Mouse (Mus musculus): ENCODE data around the gene Nudt17.
"Not testable (repeated sequence)": the region's sequence is repeated elsewhere in the genome, so short reads cannot be mapped to it uniquely, and the experiment has no call there.

Gene Nudt17

DNA sequence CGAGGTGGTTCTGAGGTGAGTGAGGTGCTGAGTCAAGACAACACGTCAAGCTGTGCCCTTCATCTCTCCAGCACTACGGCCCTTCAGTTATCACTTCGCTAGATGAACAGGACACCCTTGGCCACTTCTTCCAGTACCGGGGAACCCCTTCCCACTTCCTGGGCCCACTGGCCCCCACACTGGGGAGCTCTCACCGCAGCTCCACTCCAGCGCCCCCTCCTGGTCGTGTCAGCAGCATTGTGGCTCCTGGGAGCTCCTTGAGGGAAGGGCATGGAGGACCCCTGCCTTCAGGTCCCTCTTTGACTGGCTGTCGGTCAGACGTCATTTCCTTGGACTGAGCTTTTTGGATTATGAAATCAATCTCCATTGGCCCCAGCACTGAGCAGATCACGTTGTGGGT lies 3.6 kb downstream of the Nudt17 start:
- DNase-seq (ENCODE audit: low spot score in 2 of 2) = no peak

DNA sequence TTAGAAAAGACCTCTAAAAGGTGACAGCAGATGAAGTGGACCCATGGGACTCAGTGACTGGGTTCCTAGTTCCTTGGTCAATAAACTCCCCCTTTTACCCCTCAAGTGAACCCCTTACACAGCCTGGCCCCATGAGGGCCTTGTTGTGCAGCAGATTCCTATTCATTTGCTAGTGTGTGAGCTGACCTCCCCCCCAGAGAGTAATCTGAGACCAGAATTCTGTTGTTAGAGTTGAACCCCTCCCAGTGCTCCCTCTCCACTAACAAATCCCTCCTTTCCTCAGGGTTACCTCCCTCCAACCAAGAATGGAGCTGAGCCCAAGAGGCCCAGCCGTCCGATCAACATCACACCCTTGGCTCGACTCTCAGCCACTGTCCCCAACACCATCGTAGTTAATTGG lies 7.4 kb downstream of the Nudt17 start:
- DNase-seq (ENCODE audit: low spot score in 2 of 2) = no peak

DNA sequence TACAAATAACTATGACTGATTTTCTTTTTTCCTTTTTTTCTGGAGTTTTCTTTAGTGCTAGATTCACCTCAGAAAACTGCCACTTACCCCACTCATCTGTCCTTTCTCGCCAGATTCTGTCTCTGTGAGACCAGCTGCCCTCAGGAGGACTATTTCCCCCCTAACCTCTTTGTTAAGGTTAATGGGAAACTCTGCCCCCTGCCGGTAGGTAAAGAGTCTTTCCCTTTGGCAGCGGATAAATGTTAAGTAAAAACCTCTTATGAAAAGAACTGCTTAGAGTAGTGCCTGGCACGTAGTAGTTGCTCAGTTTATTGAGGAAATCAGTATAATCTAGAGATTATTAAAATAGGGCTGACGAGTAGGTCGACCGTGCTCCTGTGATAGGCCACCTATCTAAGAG lies 8.0 kb downstream of the Nudt17 start:
- no peak for DNase-seq (ENCODE audit: low spot score in 2 of 2)

GRCm38 (mm10) chr3:96698993-96699690 lies 9.2 kb downstream of the Nudt17 start:
- no peak for DNase-seq (ENCODE audit: low spot score in 2 of 2)

DNA sequence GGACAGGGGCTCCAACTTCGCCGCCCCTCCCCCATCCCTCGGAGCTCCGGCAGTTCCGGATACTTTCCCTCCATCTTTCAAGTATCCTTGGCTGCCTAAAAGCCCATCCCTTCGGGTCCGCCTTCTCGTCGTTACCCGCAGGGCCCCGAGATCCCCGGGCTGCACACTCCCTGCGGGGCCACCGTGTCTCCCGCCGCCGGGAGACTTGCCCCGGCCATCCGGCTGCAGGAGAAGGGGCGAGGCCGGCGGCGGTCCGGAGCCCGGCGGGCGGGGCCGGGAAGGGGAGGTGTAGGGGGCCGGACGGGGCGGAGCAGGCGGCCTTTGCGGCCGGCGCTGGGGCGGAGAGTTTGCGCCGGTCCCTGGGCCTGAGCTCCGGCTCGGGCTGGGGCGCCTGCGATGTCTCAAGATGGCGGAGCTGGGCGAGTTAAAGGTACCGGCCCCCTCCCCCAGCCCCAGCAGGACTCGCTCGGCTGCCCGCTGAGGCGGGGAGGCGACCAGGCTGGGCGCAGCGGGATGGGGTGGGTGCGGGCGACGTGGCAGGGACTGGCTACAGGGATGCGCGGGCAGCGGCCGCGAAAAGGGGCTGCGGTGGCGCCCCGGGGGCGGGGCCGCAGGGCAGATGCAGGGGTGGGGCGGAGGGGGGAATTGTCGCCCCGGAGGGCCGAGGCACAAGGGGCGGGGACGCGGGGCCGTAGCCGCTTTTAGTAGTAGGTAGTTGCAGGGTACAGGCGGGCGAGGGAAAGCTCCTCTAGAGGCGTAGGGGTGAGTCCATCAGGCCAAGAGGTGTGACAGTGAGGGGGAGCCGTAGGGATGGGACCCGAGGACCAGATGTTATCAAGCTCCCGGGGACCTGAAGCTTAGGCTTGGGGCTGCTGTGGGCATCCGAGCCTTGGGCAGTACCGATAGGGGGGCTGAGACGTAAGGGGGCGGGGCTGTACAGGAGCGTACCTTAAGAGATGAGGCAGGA lies 11.3 kb downstream of the Nudt17 start:
- peak; percentile 91 to 92 for DNase-seq (ENCODE audit: low spot score in 2 of 2)

- peak; percentile 87 to 88 for DNase-seq (ENCODE audit: low spot score in 2 of 2)
Measured at GRCm38 (mm10) chr3:96696198-96696765, 12.1 kb downstream of the Nudt17 start, which contains the start of gene Pias3. TSS of gene Pias3 (plus strand) at chr3:96696384.

- no peak for DNase-seq (ENCODE audit: low spot score in 2 of 2)
Measured at GRCm38 (mm10) chr3:96693579-96693978, 14.8 kb downstream of the Nudt17 start.

DNA sequence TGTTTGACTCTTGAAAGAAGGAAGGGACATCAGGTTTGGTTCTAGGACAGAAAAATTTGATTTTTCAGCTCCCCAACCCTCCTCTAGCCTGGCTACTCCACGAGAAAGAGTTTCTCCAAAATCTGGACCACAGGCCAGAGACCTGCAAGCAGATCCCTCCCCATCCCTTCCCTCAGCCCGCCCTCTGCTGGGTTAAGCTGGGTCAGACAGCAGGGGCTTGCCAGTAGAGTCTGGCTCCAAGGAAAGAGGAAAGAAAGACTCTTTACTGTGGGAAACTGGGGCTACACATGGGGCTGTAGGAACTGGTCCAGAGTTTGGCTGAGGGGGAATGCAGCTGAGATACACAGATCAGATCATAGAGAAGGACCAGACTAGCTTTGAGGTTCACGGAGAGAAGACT lies 15.9 kb downstream of the Nudt17 start:
- DNase-seq (ENCODE audit: low spot score in 2 of 2) = peak in 1 of 2 experiments; percentile 76

DNA sequence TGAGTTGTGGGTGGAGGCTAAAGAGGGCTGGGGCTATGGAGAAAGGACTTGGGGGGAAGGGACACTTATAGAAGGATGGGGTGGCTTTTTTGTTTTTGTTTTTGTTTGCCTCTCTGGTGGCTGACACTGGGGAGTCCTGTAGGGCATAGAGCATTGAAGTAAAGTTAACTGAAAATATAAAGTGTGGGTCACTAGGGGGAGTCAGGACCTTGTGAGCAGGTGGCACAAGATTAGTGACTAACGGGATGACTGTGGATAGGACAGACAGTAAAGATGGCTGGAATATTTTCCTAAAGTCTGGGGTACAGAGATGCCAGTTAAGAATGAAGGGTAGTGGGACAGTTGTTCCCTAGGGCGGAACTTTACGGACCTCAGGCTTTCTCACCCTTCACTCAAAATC lies 18.1 kb downstream of the Nudt17 start:
- no peak for DNase-seq (ENCODE audit: low spot score in 2 of 2)

DNA sequence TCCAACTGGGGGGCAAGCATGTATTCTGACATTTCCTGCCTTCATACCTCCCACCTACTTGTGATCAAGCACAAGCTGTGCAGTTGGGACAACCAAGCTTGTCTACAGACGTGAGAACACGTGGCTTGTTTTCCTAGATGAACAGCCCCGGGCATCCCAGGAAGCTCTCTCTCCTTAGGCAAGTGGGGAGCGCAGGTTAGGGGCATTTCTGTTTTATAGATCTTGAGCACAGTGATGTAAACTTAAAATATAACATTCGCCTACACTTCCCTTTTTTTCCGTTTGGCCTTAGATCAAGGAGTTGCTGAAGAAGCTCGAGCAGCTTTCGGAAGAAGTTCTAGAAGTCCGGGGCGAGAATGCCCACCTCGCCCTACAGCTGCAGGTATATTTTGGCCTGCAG lies 19.5 kb downstream of the Nudt17 start:
- no peak for DNase-seq (ENCODE audit: low spot score in 2 of 2)

DNA sequence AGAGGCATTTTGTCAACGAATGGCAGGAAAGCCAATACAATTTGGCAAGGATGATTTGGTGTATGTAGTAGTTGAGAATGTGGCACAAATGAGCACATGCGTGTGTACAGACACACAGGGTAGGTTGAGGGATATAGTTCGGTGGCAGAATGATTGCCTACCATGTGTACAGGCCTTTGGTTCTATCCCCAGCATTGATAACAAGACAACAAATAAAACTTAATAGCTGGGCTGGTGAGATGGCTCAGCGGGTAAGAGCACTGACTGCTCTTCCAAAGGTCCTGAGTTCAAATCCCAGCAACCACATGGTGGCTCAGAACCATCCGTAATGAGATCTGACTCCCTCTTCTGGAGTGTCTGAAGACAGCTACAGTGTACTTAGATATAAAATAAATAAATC lies 22.3 kb downstream of the Nudt17 start:
- not testable (repeated sequence) for DNase-seq (ENCODE audit: low spot score in 2 of 2)

DNA sequence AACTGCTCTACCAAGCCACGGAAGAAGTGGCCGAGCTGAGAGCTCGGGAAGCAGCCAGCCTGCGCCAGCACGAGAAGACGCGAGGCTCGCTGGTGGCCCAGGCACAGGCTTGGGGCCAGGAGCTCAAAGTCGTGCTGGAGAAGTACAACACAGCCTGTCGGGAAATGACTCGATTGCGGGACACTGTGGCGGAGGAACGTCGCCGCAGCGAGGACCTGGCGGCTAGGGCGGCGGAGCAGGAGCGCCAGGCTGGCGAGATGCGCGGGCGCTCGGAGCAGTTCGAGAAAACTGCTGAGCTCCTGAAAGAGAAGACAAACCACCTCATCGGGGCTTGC lies 23.6 kb downstream of the Nudt17 start:
- no peak for DNase-seq (ENCODE audit: low spot score in 2 of 2)

GRCm38 (mm10) chr3:96684151-96684821 lies 24.1 kb downstream of the Nudt17 start:
- DNase-seq (ENCODE audit: low spot score in 2 of 2) = peak in 1 of 2 experiments; percentile 45

DNA sequence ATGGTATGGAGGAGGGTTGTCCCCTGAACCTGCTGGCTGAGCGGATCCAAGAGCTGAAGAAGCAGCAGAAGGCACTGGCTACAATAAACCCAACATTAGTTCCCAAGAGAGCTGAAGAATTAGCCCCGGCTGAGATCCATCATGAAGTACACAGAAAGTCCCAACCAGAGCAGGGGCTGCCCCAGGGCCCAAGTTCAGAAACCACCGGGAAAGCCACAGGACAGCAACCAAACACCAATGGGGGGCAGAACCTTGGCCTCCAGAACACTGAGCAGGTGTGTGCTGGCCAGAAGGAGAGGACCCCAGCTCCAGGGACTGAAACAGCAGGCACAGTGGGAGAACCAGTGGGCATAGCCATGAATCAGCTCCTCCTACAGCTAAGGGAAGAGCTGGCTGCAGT lies 24.9 kb downstream of the Nudt17 start:
- no peak for DNase-seq (ENCODE audit: low spot score in 2 of 2)

- no peak for DNase-seq (ENCODE audit: low spot score in 2 of 2)
Measured at GRCm38 (mm10) chr3:96680269-96680956, 27.9 kb downstream of the Nudt17 start.

DNA sequence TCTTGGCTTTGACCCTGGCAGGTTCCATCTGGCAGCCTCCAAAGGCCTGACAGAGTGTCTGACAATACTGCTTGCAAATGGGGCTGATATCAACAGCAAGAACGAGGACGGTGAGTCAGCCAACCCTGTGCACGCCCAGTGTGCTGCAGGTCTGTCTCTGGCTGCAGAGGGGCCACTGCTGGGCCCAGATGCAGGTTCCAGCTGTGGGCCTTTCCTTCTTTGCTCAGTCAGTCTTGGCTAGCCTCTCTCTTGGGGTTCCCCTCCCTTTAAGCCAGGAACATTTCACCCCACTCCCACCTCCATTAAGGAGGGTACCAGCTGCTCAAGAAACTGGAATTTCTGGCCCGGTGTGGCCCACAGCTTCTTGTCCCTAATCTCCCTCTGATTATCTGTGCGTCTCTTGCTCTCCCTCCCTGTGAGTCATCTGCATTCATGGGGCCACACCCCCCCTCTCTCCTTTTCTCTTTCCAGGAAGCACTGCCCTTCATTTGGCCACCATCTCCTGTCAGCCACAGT lies 29.1 kb downstream of the Nudt17 start:
- DNase-seq (ENCODE audit: low spot score in 2 of 2) = no peak

- no peak for DNase-seq (ENCODE audit: low spot score in 2 of 2)
Measured at GRCm38 (mm10) chr3:96678456-96678855, 29.9 kb downstream of the Nudt17 start.

GRCm38 (mm10) chr3:96675690-96676089 lies 32.7 kb downstream of the Nudt17 start:
- DNase-seq (ENCODE audit: low spot score in 2 of 2) = no peak

GRCm38 (mm10) chr3:96675171-96675570 lies 33.2 kb downstream of the Nudt17 start:
- DNase-seq (ENCODE audit: low spot score in 2 of 2) = no peak

DNA sequence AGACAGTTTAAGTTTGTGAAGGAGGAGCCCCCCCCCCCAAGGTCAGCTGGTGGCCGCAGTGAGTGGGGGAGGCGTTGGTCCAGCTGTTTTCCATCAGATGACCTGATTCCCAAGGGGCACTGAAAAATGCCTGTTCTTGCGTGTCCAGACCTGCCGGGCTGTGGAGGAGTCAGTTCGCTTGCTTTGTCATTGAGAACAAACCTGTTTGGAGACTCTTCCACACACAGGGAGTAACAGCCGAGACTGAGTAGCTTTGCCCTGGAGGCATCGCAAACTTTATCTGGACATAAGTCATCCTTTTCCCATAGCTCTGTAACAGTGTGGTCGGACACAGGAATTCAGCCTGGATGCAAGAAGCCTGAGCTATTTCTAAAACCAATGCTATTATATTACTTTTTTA lies 33.9 kb downstream of the Nudt17 start:
- DNase-seq (ENCODE audit: low spot score in 2 of 2) = peak in 1 of 2 experiments; percentile 42

- DNase-seq (ENCODE audit: low spot score in 2 of 2) = no peak
Measured at GRCm38 (mm10) chr3:96673514-96673913, 34.8 kb downstream of the Nudt17 start.

All from urinary bladder, postnatal 4 days (tissue).